Mouse (Mus musculus): Measurements from ENCODE around the gene Trip6. TPM values are rescaled to one million over a fixed set of nuclear protein-coding genes. Genes with fewer than 3 reads are reported as not detected.
A peak's percentile ranks its signal among the peaks of the same experiment; 100 is the strongest.

Gene Trip6
- polyA plus RNA-seq, 1 experiment: 8.4 TPM

DNA sequence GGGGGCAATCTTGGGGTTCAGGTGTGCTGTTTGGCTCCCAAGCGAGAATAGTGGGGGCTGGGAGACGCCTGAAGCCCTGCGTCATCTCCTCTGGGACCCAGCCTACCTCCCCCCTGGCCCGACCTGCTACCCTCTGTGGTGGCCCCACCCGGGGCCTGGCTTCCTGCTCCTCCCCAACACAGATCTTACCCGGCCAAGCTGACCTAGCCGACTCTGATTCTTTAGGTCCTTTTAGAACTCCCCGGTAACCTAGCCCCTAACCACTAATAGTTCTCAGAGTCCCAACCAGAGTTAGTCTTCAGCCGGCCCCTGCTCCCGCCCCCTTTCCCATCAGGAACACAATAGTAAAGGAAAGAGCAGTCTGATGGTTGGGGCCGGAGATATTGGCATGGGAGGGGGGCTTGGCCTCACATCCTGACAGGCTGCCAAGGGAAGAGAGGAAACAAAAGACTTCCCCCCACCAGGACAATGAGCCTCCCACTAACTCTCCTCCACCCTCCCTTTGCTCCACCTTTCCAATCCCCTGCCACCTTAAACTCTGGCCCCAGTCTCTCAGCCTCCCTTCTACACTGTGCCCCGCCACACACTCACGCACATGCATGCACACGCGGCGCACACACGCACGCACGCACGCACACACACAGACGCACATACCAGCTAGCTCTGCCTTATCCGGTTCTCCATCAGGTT lies 25.2 kb upstream of the Trip6 start:
- no peaks in the 10 kb centered on the region for H3K4me1 ChIP-seq (ENCODE audit: control insufficient read depth, insufficient read depth, low read length)
- H3K4me3 ChIP-seq (ENCODE audit: insufficient read depth, low read length): peak overlapping the region; percentile 61
- H3K27ac ChIP-seq (ENCODE audit: insufficient read depth, low read length): no peak overlapping the region
- TF ChIP-seq CTCF (IDR thresholded peaks at IDR 0.05; ENCODE audit: extremely low read depth, insufficient read depth, low read length) (no peak), POLR2A (IDR thresholded peaks at IDR 0.05; ENCODE audit: extremely low read depth, insufficient read depth, low read length) (0 out of 2 replicates have a peak, but pooled peaks have one; percentile 35)

- TF ChIP-seq POLR2A (IDR thresholded peaks at IDR 0.05; ENCODE audit: extremely low read depth, insufficient read depth, low read length) (no peak), CTCF (IDR thresholded peaks at IDR 0.05; ENCODE audit: extremely low read depth, insufficient read depth, low read length) (no peak)
- Histone ChIP-seq H3K27ac (ENCODE audit: insufficient read depth, low read length) (peak overlapping the region; percentile 14; the same call in 1 of the 2 replicates), H3K4me1 (ENCODE audit: control insufficient read depth, insufficient read depth, low read length) (no peaks in the 10 kb centered on the region), H3K4me3 (ENCODE audit: insufficient read depth, low read length) (peak overlapping the region; percentile 61)
Measured at GRCm38 (mm10) chr5:137338663-137339289, 24.6 kb upstream of the Trip6 start.

DNA sequence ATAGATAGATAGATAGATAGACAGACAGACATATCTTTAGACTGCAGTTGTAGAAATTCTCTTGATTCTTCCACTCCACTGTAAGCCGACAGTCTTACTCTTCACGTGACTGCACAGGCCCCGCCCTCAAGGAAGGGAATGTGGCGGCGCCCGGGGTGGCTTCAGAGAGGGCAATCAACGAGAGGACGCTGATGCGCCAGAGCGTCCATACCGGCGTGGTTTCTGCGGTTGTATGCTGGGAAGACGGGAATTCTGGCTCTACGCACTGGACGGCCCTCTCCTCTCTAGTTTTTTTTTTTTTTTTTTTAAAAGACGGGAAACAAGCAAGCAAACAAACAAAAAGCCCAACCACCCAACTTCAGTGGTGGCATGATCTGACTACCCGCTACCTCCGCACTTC lies 24.1 kb upstream of the Trip6 start:
- Histone ChIP-seq H3K4me3 (ENCODE audit: insufficient read depth, low read length) (peak overlapping the region; percentile 61), H3K27ac (ENCODE audit: insufficient read depth, low read length) (peak overlapping the region; percentile 14; the same call in 1 of the 2 replicates), H3K4me1 (ENCODE audit: control insufficient read depth, insufficient read depth, low read length) (no peaks in the 10 kb centered on the region)
- peak; percentile 73 for TF ChIP-seq POLR2A (IDR thresholded peaks at IDR 0.05; ENCODE audit: extremely low read depth, insufficient read depth, low read length)
- TF ChIP-seq CTCF (IDR thresholded peaks at IDR 0.05; ENCODE audit: extremely low read depth, insufficient read depth, low read length): no peak

DNA sequence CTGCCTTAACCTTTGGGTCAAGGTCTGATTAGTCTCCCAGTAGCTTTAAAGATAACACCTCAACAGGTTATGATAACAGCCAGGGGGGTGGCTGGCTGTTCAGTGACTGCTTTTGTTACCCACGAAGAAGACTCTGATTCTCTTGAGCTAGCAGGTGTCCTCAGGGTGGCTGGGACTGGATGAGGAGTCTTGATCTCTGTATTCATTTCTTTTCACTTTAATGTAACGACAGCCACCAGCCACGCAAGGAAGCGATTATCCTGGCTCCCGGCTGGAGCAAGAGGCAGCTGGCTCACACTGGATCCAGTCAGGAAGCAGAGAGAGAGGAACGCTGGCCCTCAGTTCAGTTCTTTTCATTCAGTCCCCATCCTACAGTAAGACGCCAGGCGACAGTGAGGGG lies 23.0 kb upstream of the Trip6 start:
- TF ChIP-seq CTCF (IDR thresholded peaks at IDR 0.05; ENCODE audit: extremely low read depth, insufficient read depth, low read length) (no peak), POLR2A (IDR thresholded peaks at IDR 0.05; ENCODE audit: extremely low read depth, insufficient read depth, low read length) (no peak)
- Histone ChIP-seq H3K27ac (ENCODE audit: insufficient read depth, low read length) (no peak overlapping the region), H3K4me1 (ENCODE audit: control insufficient read depth, insufficient read depth, low read length) (peaks cover 2% of the 10 kb centered on the region; the same call in 1 of the 2 replicates), H3K4me3 (ENCODE audit: insufficient read depth, low read length) (no peak overlapping the region)

- peaks cover 2% of the 10 kb centered on the region; the same call in 1 of the 2 replicates for H3K4me1 ChIP-seq (ENCODE audit: control insufficient read depth, insufficient read depth, low read length)
- TF ChIP-seq CTCF (IDR thresholded peaks at IDR 0.05; ENCODE audit: extremely low read depth, insufficient read depth, low read length): no peak
- TF ChIP-seq POLR2A (IDR thresholded peaks at IDR 0.05; ENCODE audit: extremely low read depth, insufficient read depth, low read length): no peak
- H3K4me3 ChIP-seq (ENCODE audit: insufficient read depth, low read length): no peak overlapping the region
- no peak overlapping the region for H3K27ac ChIP-seq (ENCODE audit: insufficient read depth, low read length)
Measured at GRCm38 (mm10) chr5:137335066-137335465, 20.9 kb upstream of the Trip6 start.

- TF ChIP-seq POLR2A (IDR thresholded peaks at IDR 0.05; ENCODE audit: extremely low read depth, insufficient read depth, low read length) (no peak), CTCF (IDR thresholded peaks at IDR 0.05; ENCODE audit: extremely low read depth, insufficient read depth, low read length) (no peak)
- H3K4me3 ChIP-seq (ENCODE audit: insufficient read depth, low read length): peak overlapping the region; percentile 47; the same call in 1 of the 2 replicates
- no peak overlapping the region for H3K27ac ChIP-seq (ENCODE audit: insufficient read depth, low read length)
- H3K4me1 ChIP-seq (ENCODE audit: control insufficient read depth, insufficient read depth, low read length): peaks cover 2% of the 10 kb centered on the region; the same call in 1 of the 2 replicates
Measured at GRCm38 (mm10) chr5:137334317-137334716, 20.1 kb upstream of the Trip6 start.

DNA sequence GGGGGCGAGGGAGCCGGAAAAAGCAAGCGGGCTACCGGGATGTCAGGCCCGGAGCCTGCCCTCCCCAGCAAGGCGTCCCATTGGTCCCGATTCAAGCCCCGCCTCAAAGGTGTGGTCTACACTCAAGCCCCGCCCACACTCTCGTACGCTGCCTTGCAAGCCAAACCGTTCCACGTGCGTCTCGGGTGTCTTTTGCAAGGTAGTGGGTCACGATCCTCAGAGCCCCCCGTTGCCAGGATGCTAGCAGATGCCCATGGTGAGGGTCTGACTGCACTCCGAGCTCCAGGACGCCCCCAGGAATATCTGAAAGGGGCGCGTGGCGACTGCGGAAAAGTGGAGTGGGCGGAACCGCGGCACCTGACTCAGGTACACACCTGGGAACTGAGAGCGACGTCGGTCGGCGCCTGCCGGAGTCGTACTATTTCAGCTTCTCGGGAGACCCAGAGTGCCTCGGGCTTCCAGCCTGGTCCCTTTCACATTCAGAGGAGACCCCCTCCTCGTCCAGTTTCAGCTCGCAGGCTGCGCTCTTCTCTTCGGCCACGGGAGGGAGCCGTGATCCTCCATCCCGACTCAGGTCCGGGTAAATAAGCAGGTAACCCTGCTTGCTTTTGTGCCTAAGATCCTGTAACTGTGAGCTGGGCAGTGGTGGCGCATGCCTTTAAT lies 19.4 kb upstream of the Trip6 start, which contains the start of gene Slc12a9:
Gene Slc12a9 (minus strand): TSS at position 86 of the 663 bp plus-strand sequence.
- no peak within 1 kb of the TSS for H3K27ac ChIP-seq (ENCODE audit: insufficient read depth, low read length)
- peak within 1 kb of the TSS; percentile 47 for H3K4me3 ChIP-seq (ENCODE audit: insufficient read depth, low read length)
- TF ChIP-seq POLR2A (IDR thresholded peaks at IDR 0.05; ENCODE audit: extremely low read depth, insufficient read depth, low read length) (0 out of 2 replicates have a peak, but pooled peaks have one; percentile 51), CTCF (IDR thresholded peaks at IDR 0.05; ENCODE audit: extremely low read depth, insufficient read depth, low read length) (peak; percentile 73)
- peaks cover 2% of the 10 kb centered on the region; the same call in 1 of the 2 replicates for H3K4me1 ChIP-seq (ENCODE audit: control insufficient read depth, insufficient read depth, low read length)

DNA sequence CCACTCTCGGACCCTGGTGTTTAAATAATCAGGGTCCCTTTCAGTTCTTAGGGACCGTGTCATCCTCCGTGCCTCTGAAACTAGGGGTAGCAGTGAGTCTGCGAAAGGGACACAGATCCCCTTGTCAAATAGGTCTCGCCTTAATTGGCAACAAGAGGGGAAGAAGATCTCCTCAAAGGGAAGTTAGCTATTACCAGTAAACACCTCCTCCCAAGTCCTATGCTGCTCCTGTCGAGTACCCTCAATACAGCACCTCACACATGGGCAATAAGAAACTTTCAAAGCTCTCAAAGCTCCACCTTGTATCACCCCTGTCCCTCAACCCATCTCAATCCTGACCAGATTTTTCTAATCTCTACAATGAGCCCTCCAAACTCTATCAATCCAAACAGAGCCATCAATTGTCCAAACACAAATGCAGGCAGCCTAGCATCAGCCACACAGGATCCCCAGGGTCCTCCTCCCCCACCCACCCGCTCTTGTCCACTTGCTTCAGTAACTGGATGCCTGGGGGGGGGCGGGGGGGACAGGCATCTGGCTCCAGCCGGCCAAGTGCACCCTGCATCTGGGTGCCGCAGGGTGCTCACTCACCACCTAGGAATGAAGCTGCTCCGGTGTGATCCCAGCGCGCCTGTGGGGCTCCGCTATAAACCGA lies 18.8 kb upstream of the Trip6 start:
- H3K27ac ChIP-seq (ENCODE audit: insufficient read depth, low read length): no peak overlapping the region
- no peak for TF ChIP-seq POLR2A (IDR thresholded peaks at IDR 0.05; ENCODE audit: extremely low read depth, insufficient read depth, low read length)
- TF ChIP-seq CTCF (IDR thresholded peaks at IDR 0.05; ENCODE audit: extremely low read depth, insufficient read depth, low read length): no peak

GRCm38 (mm10) chr5:137330910-137331309 lies 16.7 kb upstream of the Trip6 start:
- TF ChIP-seq POLR2A (IDR thresholded peaks at IDR 0.05; ENCODE audit: extremely low read depth, insufficient read depth, low read length): no peak
- TF ChIP-seq CTCF (IDR thresholded peaks at IDR 0.05; ENCODE audit: extremely low read depth, insufficient read depth, low read length): no peak
- Histone ChIP-seq H3K27ac (ENCODE audit: insufficient read depth, low read length) (no peak overlapping the region), H3K4me1 (ENCODE audit: control insufficient read depth, insufficient read depth, low read length) (peaks cover 2% of the 10 kb centered on the region; the same call in 1 of the 2 replicates), H3K4me3 (ENCODE audit: insufficient read depth, low read length) (no peak overlapping the region)

More for the DNA sequence above, 18.8 kb upstream of the Trip6 start:
- Histone ChIP-seq H3K4me3 (ENCODE audit: insufficient read depth, low read length) (peak overlapping the region; percentile 47), H3K4me1 (ENCODE audit: control insufficient read depth, insufficient read depth, low read length) (peaks cover 2% of the 10 kb centered on the region; the same call in 1 of the 2 replicates)
